Mouse (Mus musculus): ENCODE measurements around the gene Parp8. TPM values are rescaled to one million over a fixed set of nuclear protein-coding genes. Genes with fewer than 3 reads are reported as not detected.

Gene Parp8
- total and polyA plus RNA-seq, 3 experiments, result not detected

- peaks cover 58% of the 10 kb centered on the region for H3K9me3 ChIP-seq (replicated peaks; ENCODE audit: low read length)
- H3K27ac ChIP-seq (ENCODE audit: insufficient read depth, low read depth), result no peak overlapping the region
- H3K27me3 ChIP-seq (replicated peaks), result no peaks in the 10 kb centered on the region
- H3K9ac ChIP-seq (ENCODE audit: insufficient read depth, low read depth), result no peak overlapping the region
- H3K4me1 ChIP-seq (ENCODE audit: control insufficient read depth in 1 of 2, insufficient read depth in 2 of 2), result no peaks in the 10 kb centered on the region
- DNase-seq (ENCODE audit: extremely low read depth), result no peak
- dilution Hi-C loops (cut with MboI; ENCODE audit: extremely low pct_ligation_motif_present, extremely low pct_unique_long_range_greater_than_20kb, low sequenced_read_pairs) (no loop called here), in situ Hi-C loops (cut with MboI; ENCODE audit: low pct_ligation_motif_present, low pct_unique_long_range_greater_than_20kb, low sequenced_read_pairs) (no loop called here)
- no peak overlapping the region for H3K4me2 ChIP-seq (ENCODE audit: insufficient read depth, low read depth, poor library complexity, severe bottlenecking)
- TF ChIP-seq UBTF (IDR thresholded peaks at IDR 0.05; ENCODE audit: low read depth, low read length) (no peak), BHLHE40 (IDR thresholded peaks at IDR 0.05; ENCODE audit: low read depth, low read length) (no peak), MAZ (IDR thresholded peaks at IDR 0.05; ENCODE audit: low read depth, low read length) (no peak), ZNF384 (IDR thresholded peaks at IDR 0.05; ENCODE audit: low read depth, low read length) (no peak), JUN (IDR thresholded peaks at IDR 0.05; ENCODE audit: insufficient read depth, low read depth, low read length) (no peak)
- H3K4me3 ChIP-seq (replicated peaks in 1 of 3; ENCODE audit: low read depth in 2 of 3, low read length in 2 of 3, poor library complexity in 1 of 3), result no peak overlapping the region
- H3K36me3 ChIP-seq (replicated peaks in 1 of 2; ENCODE audit: control insufficient read depth in 1 of 2, insufficient read depth in 1 of 2, low read length in 1 of 2), result no peaks in the 10 kb centered on the region
- no peaks in the 10 kb centered on the region for H3K79me2 ChIP-seq (replicated peaks; ENCODE audit: control insufficient read depth, extremely low read depth, insufficient read depth, poor library complexity, severe bottlenecking)
Measured at GRCm38 (mm10) chr13:117013516-117013915, 11.8 kb downstream of the Parp8 start.

GRCm38 (mm10) chr13:117012031-117012430 is 13.3 kb downstream of the Parp8 start:
- Histone ChIP-seq H3K27ac (ENCODE audit: insufficient read depth, low read depth) (no peak overlapping the region), H3K27me3 (replicated peaks) (no peaks in the 10 kb centered on the region), H3K36me3 (replicated peaks in 1 of 2; ENCODE audit: control insufficient read depth in 1 of 2, insufficient read depth in 1 of 2, low read length in 1 of 2) (no peaks in the 10 kb centered on the region), H3K79me2 (replicated peaks; ENCODE audit: control insufficient read depth, extremely low read depth, insufficient read depth, poor library complexity, severe bottlenecking) (no peaks in the 10 kb centered on the region), H3K4me2 (ENCODE audit: insufficient read depth, low read depth, poor library complexity, severe bottlenecking) (no peak overlapping the region), H3K9ac (ENCODE audit: insufficient read depth, low read depth) (no peak overlapping the region), H3K4me3 (replicated peaks in 1 of 3; ENCODE audit: low read depth in 2 of 3, low read length in 2 of 3, poor library complexity in 1 of 3) (no peak overlapping the region), H3K4me1 (ENCODE audit: control insufficient read depth in 1 of 2, insufficient read depth in 2 of 2) (no peaks in the 10 kb centered on the region), H3K9me3 (replicated peaks; ENCODE audit: low read length) (peaks cover 62% of the 10 kb centered on the region)
- TF ChIP-seq MAZ (IDR thresholded peaks at IDR 0.05; ENCODE audit: low read depth, low read length) (no peak), MEF2A (IDR thresholded peaks at IDR 0.05; ENCODE audit: borderline replicate concordance, low read depth, low read length) (no peak), PAX5 (IDR thresholded peaks at IDR 0.05; ENCODE audit: low read length) (no peak), MAFK (IDR thresholded peaks at IDR 0.05; ENCODE audit: insufficient replicate concordance, low read length) (no peak), JUND (conservative IDR thresholded peaks at IDR 0.05; ENCODE audit: low read depth, low read length) (no peak)
- DNase-seq (ENCODE audit: extremely low read depth), result no peak
- dilution Hi-C loops (cut with MboI; ENCODE audit: extremely low pct_ligation_motif_present, extremely low pct_unique_long_range_greater_than_20kb, low sequenced_read_pairs) (no loop called here), in situ Hi-C loops (cut with MboI; ENCODE audit: low pct_ligation_motif_present, low pct_unique_long_range_greater_than_20kb, low sequenced_read_pairs) (no loop called here)

- in situ Hi-C loops (cut with MboI; ENCODE audit: low pct_ligation_motif_present, low pct_unique_long_range_greater_than_20kb, low sequenced_read_pairs), result no loop called here
- H3K9ac ChIP-seq (ENCODE audit: insufficient read depth, low read depth), result no peak overlapping the region
- no peak overlapping the region for H3K27ac ChIP-seq (ENCODE audit: insufficient read depth, low read depth)
- H3K4me3 ChIP-seq (replicated peaks in 1 of 3; ENCODE audit: low read depth in 2 of 3, low read length in 2 of 3, poor library complexity in 1 of 3), result no peak overlapping the region
- dilution Hi-C loops (cut with MboI; ENCODE audit: extremely low pct_ligation_motif_present, extremely low pct_unique_long_range_greater_than_20kb, low sequenced_read_pairs), result no loop called here
- TF ChIP-seq EP300 (IDR thresholded peaks at IDR 0.05; ENCODE audit: low read length) (no peak), ZKSCAN1 (IDR thresholded peaks at IDR 0.05; ENCODE audit: borderline replicate concordance, low read depth, low read length) (no peak), MAZ (IDR thresholded peaks at IDR 0.05; ENCODE audit: low read depth, low read length) (no peak), NRF1 (IDR thresholded peaks at IDR 0.05; ENCODE audit: low read depth, low read length) (no peak), POLR2A (IDR thresholded peaks at IDR 0.05; ENCODE audit: low read depth, low read length) (no peak), CTCF (conservative IDR thresholded peaks at IDR 0.05 in 1 of 2, IDR thresholded peaks at IDR 0.05 in 1 of 2; ENCODE audit: low read depth in 2 of 2, low read length in 2 of 2) (no peak), MYC (IDR thresholded peaks at IDR 0.05; ENCODE audit: low read depth, low read length) (no peak), CHD2 (IDR thresholded peaks at IDR 0.05; ENCODE audit: low read length) (no peak), PAX5 (IDR thresholded peaks at IDR 0.05; ENCODE audit: low read length) (no peak), SIN3A (IDR thresholded peaks at IDR 0.05; ENCODE audit: low read length) (no peak), ZMIZ1 (IDR thresholded peaks at IDR 0.05; ENCODE audit: low read depth, low read length) (no peak), NELFE (IDR thresholded peaks at IDR 0.05; ENCODE audit: low read depth, low read length) (no peak), MAFK (IDR thresholded peaks at IDR 0.05; ENCODE audit: insufficient replicate concordance, low read length) (no peak), MAX (IDR thresholded peaks at IDR 0.05; ENCODE audit: low read length) (no peak), JUN (IDR thresholded peaks at IDR 0.05; ENCODE audit: insufficient read depth, low read depth, low read length) (no peak), UBTF (IDR thresholded peaks at IDR 0.05; ENCODE audit: low read depth, low read length) (no peak), GABPA (IDR thresholded peaks at IDR 0.05; ENCODE audit: insufficient replicate concordance, low read depth, low read length) (no peak), IRF4 (IDR thresholded peaks at IDR 0.05; ENCODE audit: low read depth, low read length) (no peak), ZNF384 (IDR thresholded peaks at IDR 0.05; ENCODE audit: low read depth, low read length) (no peak), MEF2A (IDR thresholded peaks at IDR 0.05; ENCODE audit: borderline replicate concordance, low read depth, low read length) (no peak)
- H3K4me1 ChIP-seq (ENCODE audit: control insufficient read depth in 1 of 2, insufficient read depth in 2 of 2), result no peaks in the 10 kb centered on the region
- DNase-seq (ENCODE audit: extremely low read depth), result no peak
- H3K36me3 ChIP-seq (replicated peaks in 1 of 2; ENCODE audit: control insufficient read depth in 1 of 2, insufficient read depth in 1 of 2, low read length in 1 of 2), result no peaks in the 10 kb centered on the region
- no peak overlapping the region for H3K4me2 ChIP-seq (ENCODE audit: insufficient read depth, low read depth, poor library complexity, severe bottlenecking)
- H3K9me3 ChIP-seq (replicated peaks; ENCODE audit: low read length), result peaks cover 62% of the 10 kb centered on the region
- no peaks in the 10 kb centered on the region for H3K79me2 ChIP-seq (replicated peaks; ENCODE audit: control insufficient read depth, extremely low read depth, insufficient read depth, poor library complexity, severe bottlenecking)
- no peaks in the 10 kb centered on the region for H3K27me3 ChIP-seq (replicated peaks)
Measured at GRCm38 (mm10) chr13:117010143-117010542, 15.2 kb downstream of the Parp8 start.
